Mouse (Mus musculus): ENCODE results near the gene Nmnat3. TPM values are rescaled to one million over a fixed set of nuclear protein-coding genes. Genes with fewer than 3 reads are reported as not detected.

Nmnat3 gene
- total RNA-seq, 2 experiments from 2014 or later, result 9.8 to 13.6 TPM

GRCm38 (mm10) chr9:98418346-98418745, 131.1 kb downstream of the Nmnat3 start:
- no peak for DNase-seq (ENCODE audit: low spot score in 2 of 2)

GRCm38 (mm10) chr9:98420666-98421065, 133.4 kb downstream of the Nmnat3 start:
- DNase-seq (ENCODE audit: low spot score in 2 of 2), result no peak

DNA sequence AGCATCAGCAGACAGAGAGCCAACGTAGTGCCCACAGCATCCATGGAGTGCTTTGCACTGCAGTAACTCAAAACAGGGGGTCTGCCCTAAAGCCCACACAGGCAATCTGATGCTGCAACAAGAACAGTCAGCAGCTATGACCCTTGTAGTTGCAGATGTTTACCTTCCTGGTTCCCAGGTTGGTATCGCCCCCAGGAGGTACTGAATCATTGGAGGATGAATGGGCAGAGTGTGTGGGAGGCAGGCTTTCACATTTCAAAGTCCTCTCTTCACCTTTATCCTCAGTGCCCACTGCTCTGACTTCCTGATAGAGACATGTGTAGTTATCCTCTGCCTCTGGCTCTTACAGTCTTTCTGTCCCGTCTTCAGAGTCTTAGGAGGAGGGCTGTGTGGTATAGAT, 134.7 kb downstream of the Nmnat3 start:
- DNase-seq (ENCODE audit: low spot score in 2 of 2), result no peak

DNA sequence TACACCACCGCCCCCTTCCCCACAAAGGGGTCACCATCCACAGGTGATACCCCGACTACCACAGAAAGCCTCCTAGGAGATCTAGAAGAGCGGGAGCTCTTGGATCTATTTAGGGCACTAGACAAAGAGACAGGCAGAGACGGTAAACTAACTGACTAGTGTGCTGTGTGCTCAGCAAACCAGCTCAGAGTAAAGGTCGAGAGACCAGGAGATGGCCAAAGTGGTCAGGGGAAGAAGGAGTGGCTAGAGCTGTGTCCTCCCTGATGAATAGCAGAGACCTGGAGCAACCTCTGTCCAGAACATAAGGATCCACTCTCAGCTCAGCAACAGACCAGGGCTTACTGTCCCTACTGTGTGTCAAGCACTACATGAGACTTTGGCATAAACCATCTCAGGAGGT, 135.4 kb downstream of the Nmnat3 start, which contains the start of gene Rbp1:
TSS of gene Rbp1 (plus strand) at position 306 of the 400 bp plus-strand sequence.
- DNase-seq (ENCODE audit: low spot score in 2 of 2), result no peak

DNA sequence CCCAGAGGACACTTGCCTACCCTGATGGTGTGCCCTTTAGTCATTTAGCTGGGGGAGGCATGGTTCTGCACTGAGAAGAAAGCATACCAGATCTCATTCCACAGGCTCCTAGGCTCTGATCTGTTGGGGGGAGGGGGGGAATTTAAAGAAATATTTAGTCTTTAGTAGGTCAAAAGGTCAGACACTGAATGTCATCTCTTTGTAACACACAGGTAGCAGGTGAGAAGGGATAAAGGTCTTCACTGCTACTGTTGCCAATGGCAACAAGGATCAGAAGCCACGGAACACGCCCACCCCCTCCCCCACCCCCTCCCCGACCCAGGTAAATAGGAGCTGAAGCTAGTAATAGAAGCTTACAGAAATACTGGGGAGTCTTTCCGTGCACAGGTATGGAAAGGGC, 136.5 kb downstream of the Nmnat3 start:
- no peak for DNase-seq (ENCODE audit: low spot score in 2 of 2)

DNA sequence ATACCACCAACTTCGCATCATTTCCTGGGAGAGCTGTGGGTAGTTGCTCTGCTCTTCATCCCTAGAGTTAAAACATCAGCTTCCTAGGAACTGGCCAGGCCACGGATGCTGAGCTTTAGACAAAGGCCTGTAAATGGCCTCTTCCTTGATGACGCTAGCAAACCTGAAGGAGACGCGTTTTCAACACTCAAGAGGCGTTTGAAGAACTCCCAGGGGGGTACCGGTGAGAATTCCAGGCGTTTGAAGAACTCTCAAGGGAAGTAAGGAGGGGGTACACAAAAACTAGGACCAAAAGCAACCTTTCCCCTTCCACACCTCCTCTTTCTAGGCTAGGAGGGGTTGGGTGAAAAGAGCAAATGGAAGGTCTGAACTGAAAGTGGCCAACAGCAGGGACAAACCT, 137.1 kb downstream of the Nmnat3 start:
- DNase-seq (ENCODE audit: low spot score in 2 of 2), result no peak

DNA sequence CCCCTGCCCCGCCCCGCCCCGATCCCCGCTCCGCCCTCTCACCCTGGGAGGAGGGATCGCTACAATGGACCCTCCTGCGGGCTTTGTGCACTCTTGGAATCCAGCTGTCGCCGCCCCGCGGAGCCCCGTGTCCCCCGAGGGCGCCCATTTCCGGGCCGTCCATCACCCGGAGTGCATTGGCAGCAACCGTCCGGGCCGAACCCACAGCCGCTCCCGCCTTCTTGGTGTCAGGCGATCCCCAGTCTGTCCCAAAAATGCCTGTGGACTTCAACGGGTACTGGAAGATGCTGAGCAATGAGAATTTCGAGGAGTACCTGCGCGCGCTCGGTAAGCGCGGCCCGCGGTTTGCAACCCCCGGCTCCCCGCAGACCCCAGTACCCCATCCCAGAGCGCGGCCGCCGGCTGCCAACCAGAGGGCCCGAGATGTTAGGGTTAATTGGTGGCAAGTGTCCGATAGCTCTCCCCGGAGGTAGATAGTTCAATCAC, 137.5 kb downstream of the Nmnat3 start:
- peak in 1 of 2 experiments; percentile 35 for DNase-seq (ENCODE audit: low spot score in 2 of 2)

DNA sequence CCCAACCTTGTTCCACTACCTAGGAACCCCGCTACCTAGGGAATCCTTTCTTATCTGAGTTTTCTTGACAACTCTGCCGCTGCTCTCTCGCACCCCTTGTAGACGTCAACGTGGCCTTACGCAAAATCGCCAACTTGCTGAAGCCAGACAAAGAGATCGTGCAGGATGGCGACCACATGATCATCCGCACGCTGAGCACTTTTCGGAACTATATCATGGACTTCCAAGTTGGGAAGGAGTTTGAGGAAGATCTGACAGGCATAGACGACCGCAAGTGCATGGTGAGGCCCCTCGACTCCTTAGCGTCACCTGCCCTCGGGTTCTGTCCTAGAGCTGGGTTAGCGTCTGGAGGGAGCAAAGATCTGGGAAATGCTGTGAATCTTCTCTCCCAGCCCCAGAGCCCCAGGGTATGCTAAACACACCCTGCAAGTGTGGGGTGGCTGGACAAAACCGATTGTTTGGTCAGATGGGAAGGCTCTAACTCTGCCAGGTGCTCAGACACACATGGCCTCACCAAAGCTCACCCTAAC, 138.2 kb downstream of the Nmnat3 start:
- no peak for DNase-seq (ENCODE audit: low spot score in 2 of 2)

GRCm38 (mm10) chr9:98427906-98428517, 140.8 kb downstream of the Nmnat3 start:
- no peak for DNase-seq (ENCODE audit: low spot score in 2 of 2)

- no peak for DNase-seq (ENCODE audit: low spot score in 2 of 2)
Observed at GRCm38 (mm10) chr9:98428783-98429182, 141.5 kb downstream of the Nmnat3 start.

DNA sequence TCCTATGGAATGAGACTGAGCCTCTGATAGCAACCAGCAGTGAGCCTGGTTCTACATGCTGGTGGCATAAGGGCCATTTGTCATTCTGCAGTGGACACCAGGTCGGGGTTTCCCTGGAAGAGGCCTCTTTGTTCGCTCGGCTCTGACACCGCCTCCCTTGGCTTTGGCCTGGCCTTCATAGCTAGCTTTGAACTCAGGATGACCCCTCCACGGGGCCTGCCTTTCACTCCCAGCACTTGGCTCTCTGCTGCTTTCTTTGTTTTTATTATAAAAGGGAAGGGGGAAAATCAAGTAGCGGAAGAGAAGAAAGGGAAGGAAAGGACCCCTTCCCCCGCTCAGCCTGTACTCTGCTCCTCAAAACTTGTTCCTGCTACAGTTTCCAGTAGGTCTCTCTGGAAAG, 142.6 kb downstream of the Nmnat3 start:
- no peak for DNase-seq (ENCODE audit: low spot score in 2 of 2)

DNA sequence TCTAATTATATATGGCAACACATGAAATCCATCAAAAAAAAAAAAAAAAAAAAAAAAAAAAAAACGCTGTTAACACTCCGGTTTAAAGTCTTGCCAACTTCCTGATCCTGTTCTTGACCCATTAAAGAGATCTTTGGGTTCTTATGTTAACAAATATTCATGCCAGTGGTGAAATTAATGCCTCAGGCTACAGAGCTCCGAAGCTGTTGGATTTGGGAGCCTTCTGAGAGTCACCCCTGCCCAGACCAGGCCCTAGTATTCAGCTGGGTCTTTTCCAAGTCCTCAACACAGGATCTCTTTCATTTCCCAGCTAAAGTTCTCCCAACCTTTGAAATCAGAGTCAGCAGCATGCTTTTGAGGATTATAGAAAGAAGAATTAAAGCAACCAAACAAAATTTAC, 143.3 kb downstream of the Nmnat3 start:
- no peak for DNase-seq (ENCODE audit: low spot score in 2 of 2)

- no peak for DNase-seq (ENCODE audit: low spot score in 2 of 2)
Observed at GRCm38 (mm10) chr9:98433021-98433420, 145.8 kb downstream of the Nmnat3 start.

- no peak for DNase-seq (ENCODE audit: low spot score in 2 of 2)
Observed at GRCm38 (mm10) chr9:98433956-98434588, 146.8 kb downstream of the Nmnat3 start.

DNA sequence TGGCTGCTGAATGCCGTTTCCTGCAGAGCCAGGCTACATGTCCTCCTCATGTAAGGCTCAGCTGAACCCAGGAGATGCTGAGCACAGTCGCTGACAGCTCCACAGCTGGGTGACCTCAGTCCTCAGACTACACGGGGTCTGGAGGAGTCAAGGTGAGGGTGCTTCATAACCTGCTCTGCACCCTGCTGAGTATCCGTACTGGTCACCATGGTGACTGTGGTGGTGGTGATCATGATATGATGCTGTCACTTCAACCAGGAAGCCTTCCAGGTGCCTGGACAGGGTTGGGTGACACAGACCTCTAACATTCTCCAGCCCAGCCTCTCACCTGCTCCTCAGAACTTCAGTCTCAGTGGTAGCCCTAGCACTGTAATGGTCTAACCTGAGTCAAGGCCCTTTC, 150.6 kb downstream of the Nmnat3 start:
- no peak for DNase-seq (ENCODE audit: low spot score in 2 of 2)

DNA sequence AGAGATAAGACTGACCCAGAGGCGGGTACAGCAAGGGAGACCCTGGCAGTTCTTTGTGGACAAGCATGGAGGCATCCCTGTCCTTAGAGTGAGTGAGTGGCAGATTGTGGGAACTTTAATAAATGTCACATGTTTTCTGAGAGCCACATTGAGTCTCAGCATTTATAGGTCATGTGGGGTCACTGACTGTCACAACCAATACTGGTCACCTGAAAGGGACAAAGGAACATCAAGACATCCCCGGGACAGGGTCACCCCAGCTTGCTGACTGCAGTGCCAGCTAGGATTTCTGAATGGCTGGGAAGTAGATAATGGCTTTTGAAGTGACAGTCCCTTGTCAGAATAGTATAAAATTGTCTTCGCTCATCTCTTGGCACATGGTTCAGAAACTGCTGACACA, 151.9 kb downstream of the Nmnat3 start:
- DNase-seq (ENCODE audit: low spot score in 2 of 2), result no peak

DNA sequence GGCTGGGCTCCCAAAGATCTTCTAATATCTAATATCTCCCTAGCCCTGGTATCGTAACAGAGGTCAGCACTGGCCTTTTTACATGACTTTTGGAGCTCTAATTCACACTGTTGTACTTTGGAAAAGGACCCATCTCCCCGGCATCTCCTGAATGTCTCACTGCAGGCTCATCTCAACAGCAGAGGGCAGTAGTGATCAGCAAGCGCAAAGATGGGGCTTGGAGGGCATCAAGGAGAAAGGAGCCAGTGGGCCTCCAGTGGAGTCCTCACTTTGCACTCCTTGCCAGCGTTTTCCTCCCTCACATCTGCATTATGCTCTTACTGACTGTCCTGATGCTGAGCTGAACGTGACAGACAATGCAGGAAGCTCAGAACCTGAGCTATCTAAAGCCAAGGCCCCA, 155.4 kb downstream of the Nmnat3 start:
- peak in 1 of 2 experiments; percentile 16 for DNase-seq (ENCODE audit: low spot score in 2 of 2)

- no peak for DNase-seq (ENCODE audit: low spot score in 2 of 2)
Observed at GRCm38 (mm10) chr9:98445359-98446149, 158.3 kb downstream of the Nmnat3 start.

- no peak for DNase-seq (ENCODE audit: low spot score in 2 of 2)
Observed at GRCm38 (mm10) chr9:98450976-98451375, 163.7 kb downstream of the Nmnat3 start.

- DNase-seq (ENCODE audit: low spot score in 2 of 2), result no peak
Observed at GRCm38 (mm10) chr9:98466709-98467108, 179.5 kb downstream of the Nmnat3 start.

All from adrenal gland, adult 18-20 months (tissue).